Mouse (Mus musculus) CH12.LX (cell line): ENCODE data around the gene Htra2.

Experiments
- CTCF ChIP-seq, 2 experiments: IDR thresholded peaks in 1 of 2; conservative IDR thresholded peaks in 1 of 2; 2 replicates each; pipeline ENCODE4 v1.5.1; 2011 to 2012; ENCODE audit warnings: low read depth in 2 of 2, low read length in 2 of 2, improper control_type of control experiment in 1 of 2, inconsistent platforms in 1 of 2, mild to moderate bottlenecking in 1 of 2, moderate library complexity in 1 of 2
- GABPA ChIP-seq: IDR thresholded peaks from 2 replicates; pipeline ENCODE4 v1.6.1; 2012; ENCODE audit warnings: low read depth, low read length, improper control_type of control experiment, inconsistent platforms; ENCODE audit not compliant: insufficient replicate concordance
- NRF1 ChIP-seq: IDR thresholded peaks from 2 replicates; pipeline ENCODE4 v1.6.1; 2014; ENCODE audit warnings: low read depth, mild to moderate bottlenecking, inconsistent platforms, low read length, improper control_type of control experiment, moderate library complexity
- POLR2A ChIP-seq: IDR thresholded peaks from 2 replicates; pipeline ENCODE4 v1.6.1; 2011; ENCODE audit warnings: low read depth, mild to moderate bottlenecking, improper control_type of control experiment, low read length
- ZNF384 ChIP-seq: IDR thresholded peaks from 2 replicates; pipeline ENCODE4 v1.6.1; 2012; ENCODE audit warnings: low read depth, low read length, improper control_type of control experiment, inconsistent platforms

- TF ChIP-seq NRF1 (no peak), POLR2A (no peak), CTCF (conservative IDR thresholded peaks at IDR 0.05 in 1 of 2, IDR thresholded peaks at IDR 0.05 in 1 of 2; ENCODE audit: low read depth in 2 of 2, low read length in 2 of 2) (no peak), GABPA (no peak), ZNF384 (no peak)
Observed at GRCm38 (mm10) chr6:83006114-83006513, 49.0 kb downstream of the Htra2 start.
